Mouse (Mus musculus): Measurements from ENCODE around the gene Kcnj14.

GRCm38 (mm10) chr7:45801348-45801747 lies 23.2 kb downstream of the Kcnj14 start:
- TF ChIP-seq TCF12 (IDR thresholded peaks at IDR 0.05; ENCODE audit: insufficient read depth, poor library complexity, severe bottlenecking): no peak
- TF ChIP-seq MYOD1 (IDR thresholded peaks at IDR 0.05; ENCODE audit: control insufficient read depth in 1 of 3, insufficient read length in 2 of 3, low read depth in 2 of 3): no peak
- TF ChIP-seq POLR2A (IDR thresholded peaks at IDR 0.05; ENCODE audit: insufficient read length, low read depth): no peak
- TF ChIP-seq MYOG (IDR thresholded peaks at IDR 0.05; ENCODE audit: control insufficient read depth in 1 of 3, insufficient read depth in 1 of 3, insufficient read length in 2 of 3, low read depth in 2 of 3): no peak
- no peak for TF ChIP-seq CEBPB (IDR thresholded peaks at IDR 0.05; ENCODE audit: insufficient read depth, poor library complexity, severe bottlenecking)
- TF ChIP-seq MAX (IDR thresholded peaks at IDR 0.05; ENCODE audit: low read depth): no peak
- TF ChIP-seq TCF3 (IDR thresholded peaks at IDR 0.05; ENCODE audit: insufficient read length, low read depth): no peak
- no peak for TF ChIP-seq E2F4 (IDR thresholded peaks at IDR 0.05; ENCODE audit: insufficient read depth)
